Mouse (Mus musculus) kidney, embryonic 14.5 days (tissue): ENCODE data around the gene Cd40. TPM values are rescaled to one million over a fixed set of nuclear protein-coding genes. Genes with fewer than 3 reads are reported as not detected.

Experiments used
- ATAC-seq: fragments of 200-750 bp; cut with Nextera tagmentation; 2 replicates; pipeline ENCODE4 v1.8.0; 2017; ENCODE audit warnings: moderate number of reproducible peaks, mild to moderate bottlenecking, moderate TSS enrichment, moderate library complexity; ENCODE audit not compliant: low FRiP score, low TSS enrichment
- H3K27ac ChIP-seq: fragments of 300-500 bp; sonication (generic); 2 replicates; pipeline ENCODE4 v1.5.1; 2014; ENCODE audit warnings: low read depth, mild to moderate bottlenecking, low read length, moderate library complexity, mixed read lengths
- H3K27me3 ChIP-seq: fragments of 300-500 bp; sonication (generic); 2 replicates; pipeline ENCODE4 v1.6.1; 2014; ENCODE audit warnings: mild to moderate bottlenecking, low read length; ENCODE audit not compliant: control insufficient read depth, insufficient read depth
- H3K36me3 ChIP-seq: fragments of 300-500 bp; sonication (generic); 2 replicates; pipeline ENCODE4 v1.6.1; 2014; ENCODE audit warnings: low read length, mixed read lengths; ENCODE audit not compliant: control insufficient read depth, insufficient read depth
- H3K4me1 ChIP-seq: fragments of 300-500 bp; sonication (generic); 2 replicates; pipeline ENCODE4 v1.6.1; 2014; ENCODE audit warnings: low read length, mixed read lengths; ENCODE audit not compliant: control insufficient read depth, insufficient read depth
- H3K4me2 ChIP-seq: fragments of 300-500 bp; sonication (generic); replicated peaks from 2 replicates; pipeline ENCODE4 v1.6.1; 2014; ENCODE audit warnings: low read depth, mild to moderate bottlenecking, low read length
- H3K4me3 ChIP-seq: fragments of 300-500 bp; sonication (generic); 2 replicates; pipeline ENCODE4 v1.5.1; 2014; ENCODE audit warnings: mild to moderate bottlenecking, low read length
- H3K9ac ChIP-seq: fragments of 300-500 bp; sonication (generic); 2 replicates; pipeline ENCODE4 v1.6.1; 2014; ENCODE audit warnings: low read depth, mild to moderate bottlenecking, low read length, moderate library complexity
- H3K9me3 ChIP-seq: fragments of 300-500 bp; sonication (generic); 2 replicates; pipeline ENCODE4 v1.6.1; 2016; ENCODE audit warnings: low read length; ENCODE audit not compliant: control insufficient read depth
- WGBS: fragments of 180-500 bp; shearing (Covaris S2); extraction: QIAGEN DNeasy Blood & Tissue Kit; methylation state at CpG from one replicate; pipeline ENCODE4 v1.1.7; 2014; 5-methylcytosine and 5-hydroxymethylcytosine counted together
- polyA plus RNA-seq: library from polyadenylated mRNA; unstranded; fragments of >200 nt; fragmentation: Nextera tagmentation; extraction: Ambion mirVana; gene quantifications from 2 replicates; pipeline ENCODE4 v1.2.1, GENCODE M21; 2014

Cd40 gene
- polyA plus RNA-seq, 1 experiment from 2014 or later, result 7.3 TPM

DNA sequence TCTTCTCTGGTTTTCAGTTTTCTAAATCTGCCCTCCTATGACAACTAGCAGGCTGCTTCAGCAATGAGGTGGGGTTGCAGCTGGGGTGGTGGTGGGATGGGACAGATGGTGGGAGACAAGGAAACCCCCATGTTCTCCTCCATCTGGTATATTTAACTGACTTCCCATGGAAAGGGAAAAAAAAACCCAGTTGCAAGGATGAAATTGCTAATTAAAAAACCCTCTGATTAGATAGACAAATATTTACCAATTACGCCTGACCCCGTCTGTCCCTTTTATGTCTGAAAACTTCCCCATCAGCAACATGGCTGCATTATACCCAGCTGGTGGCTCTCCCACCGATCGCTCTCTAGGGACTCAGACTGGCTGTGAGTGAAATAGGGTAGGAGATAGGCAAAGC, 31.2 kb downstream of the Cd40 start:
- no peak overlapping the region for H3K9ac ChIP-seq
- 88% methylated on average over 4 of the region's 4 CpGs for WGBS
- H3K27me3 ChIP-seq, result peaks cover 3% of the 10 kb centered on the region; the same call in 1 of the 2 replicates
- H3K4me3 ChIP-seq, result no peak overlapping the region
- no peak for ATAC-seq
- no peak overlapping the region for H3K4me2 ChIP-seq
- no peak overlapping the region for H3K27ac ChIP-seq
- H3K9me3 ChIP-seq, result no peaks in the 10 kb centered on the region
- no peaks in the 10 kb centered on the region for H3K36me3 ChIP-seq
- H3K4me1 ChIP-seq, result no peaks in the 10 kb centered on the region

DNA sequence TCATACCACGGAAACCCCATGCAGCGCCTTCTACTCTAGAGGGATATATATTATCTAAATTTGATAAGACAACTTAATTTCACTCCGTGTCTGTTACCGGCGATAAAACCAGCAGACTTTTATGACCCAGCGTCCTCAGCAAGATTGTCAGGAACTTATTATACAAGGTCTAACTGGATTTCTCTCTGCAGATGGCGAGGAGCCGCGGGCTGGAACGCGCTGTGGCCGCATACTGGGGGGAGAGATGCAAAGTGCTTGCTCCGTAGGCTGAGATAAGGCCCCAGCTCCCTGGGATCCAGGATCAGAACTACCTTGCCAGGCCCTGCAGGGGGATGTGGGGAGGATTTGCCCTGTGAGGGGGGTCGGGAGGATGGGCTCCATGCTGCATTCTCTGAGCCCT, 34.0 kb downstream of the Cd40 start:
- Histone ChIP-seq H3K27me3 (no peaks in the 10 kb centered on the region), H3K4me2 (no peak overlapping the region), H3K9me3 (no peaks in the 10 kb centered on the region), H3K9ac (no peak overlapping the region), H3K27ac (no peak overlapping the region), H3K4me3 (no peak overlapping the region), H3K4me1 (no peaks in the 10 kb centered on the region), H3K36me3 (no peaks in the 10 kb centered on the region)
- no peak for ATAC-seq
- 45% methylated on average over 14 of the region's 14 CpGs for whole genome bisulfite sequencing

DNA sequence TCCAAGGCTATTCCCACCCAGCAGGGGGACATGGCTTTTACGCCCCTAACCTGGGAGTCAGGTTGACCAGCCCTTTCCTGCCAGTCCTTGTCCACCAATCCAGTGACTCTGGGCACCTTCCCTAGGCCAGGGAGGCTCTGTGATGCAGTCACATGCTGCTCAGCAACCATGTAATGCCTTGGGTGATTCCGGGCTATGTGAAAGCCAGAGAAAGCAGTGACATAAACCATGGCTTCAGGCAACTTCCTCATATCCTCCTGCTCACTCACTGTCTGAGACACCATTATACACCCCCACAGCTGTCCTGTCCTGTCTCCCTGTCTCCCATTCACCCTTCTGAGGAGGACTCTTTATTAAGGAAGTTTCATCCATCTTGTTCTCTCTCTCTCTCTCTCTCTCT, 35.2 kb downstream of the Cd40 start, which contains the start of gene 1700025C18Rik:
Gene 1700025C18Rik (minus strand): TSS at position 101 of the 400 bp plus-strand sequence.
- Histone ChIP-seq H3K27me3 (0 out of 2 replicates have a peak, but pooled peaks cover 3% of the 10 kb centered on the region), H3K4me1 (no peaks in the 10 kb centered on the region), H3K9me3 (no peaks in the 10 kb centered on the region), H3K4me2 (no peak within 1 kb of the TSS), H3K36me3 (no peaks in the 10 kb centered on the region), H3K4me3 (no peak within 1 kb of the TSS), H3K9ac (no peak within 1 kb of the TSS; the same call in 1 of the 2 replicates), H3K27ac (no peak within 1 kb of the TSS)
- 80% methylated on average over 2 of the region's 2 CpGs for WGBS
- no peak for ATAC-seq

DNA sequence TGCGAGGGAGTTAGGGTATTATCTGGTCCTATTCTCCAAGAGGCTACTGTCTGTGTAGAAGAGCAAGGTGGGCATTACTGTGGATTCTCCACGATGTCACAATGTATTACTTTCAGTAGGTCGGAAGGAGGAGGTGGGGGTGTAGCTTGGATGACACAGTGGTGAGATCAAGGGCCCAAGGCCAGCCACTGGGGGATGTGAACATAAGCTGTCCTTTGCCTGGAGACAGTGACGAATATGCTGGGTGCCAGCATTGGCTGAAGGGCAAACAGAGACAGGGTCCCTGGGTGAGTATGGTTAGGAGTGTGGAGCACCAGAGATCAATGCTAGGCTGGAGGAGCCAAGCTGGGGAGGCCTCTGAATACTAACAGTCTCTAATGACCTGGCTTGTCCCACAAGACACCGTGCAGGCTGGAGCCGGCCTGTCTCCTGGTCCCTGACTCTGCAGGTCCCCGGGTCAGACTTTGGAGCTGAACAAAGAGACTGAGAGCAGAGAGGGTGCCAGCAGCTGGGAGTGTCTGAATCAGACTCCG, 36.1 kb downstream of the Cd40 start:
- Histone ChIP-seq H3K4me2 (no peak overlapping the region), H3K36me3 (no peaks in the 10 kb centered on the region), H3K9ac (no peak overlapping the region; the same call in 1 of the 2 replicates), H3K4me3 (no peak overlapping the region), H3K9me3 (no peaks in the 10 kb centered on the region), H3K27ac (no peak overlapping the region), H3K27me3 (peaks cover 5% of the 10 kb centered on the region; the same call in 1 of the 2 replicates), H3K4me1 (no peaks in the 10 kb centered on the region)
- 65% methylated on average over 8 of the region's 8 CpGs for WGBS
- ATAC-seq, result no peak

GRCm38 (mm10) chr2:165092393-165092792, 37.0 kb downstream of the Cd40 start:
- no peaks in the 10 kb centered on the region for H3K36me3 ChIP-seq
- no peaks in the 10 kb centered on the region for H3K4me1 ChIP-seq
- H3K9me3 ChIP-seq, result no peaks in the 10 kb centered on the region
- H3K9ac ChIP-seq, result no peak overlapping the region
- no peak overlapping the region for H3K4me2 ChIP-seq
- H3K27ac ChIP-seq, result no peak overlapping the region
- WGBS, result 63% methylated on average over 7 of the region's 7 CpGs
- H3K27me3 ChIP-seq, result peaks cover 14% of the 10 kb centered on the region
- ATAC-seq, result no peak
- no peak overlapping the region for H3K4me3 ChIP-seq

DNA sequence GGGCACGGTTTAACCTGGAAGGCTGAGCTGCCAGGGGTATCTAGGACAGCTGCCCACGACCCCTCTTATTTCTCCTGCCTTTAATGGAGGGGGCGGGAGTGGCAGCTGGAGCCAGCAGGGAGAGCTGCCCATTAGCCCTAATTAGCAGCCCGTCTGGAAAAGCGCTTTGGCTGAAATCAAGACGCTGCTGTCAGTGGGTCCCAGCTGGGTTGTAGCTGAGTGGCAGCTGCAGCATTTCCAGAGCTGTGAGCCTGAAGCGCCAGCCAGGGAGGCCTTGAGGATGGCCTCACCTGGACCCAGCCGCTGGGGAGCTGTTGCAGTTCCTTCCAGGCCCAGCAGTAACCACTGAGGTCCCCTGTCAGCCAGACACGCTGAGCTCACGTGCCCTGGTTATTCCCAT, 40.9 kb downstream of the Cd40 start:
- no peak for ATAC-seq
- peaks cover 40% of the 10 kb centered on the region for H3K27me3 ChIP-seq
- H3K4me2 ChIP-seq, result no peak overlapping the region
- H3K9me3 ChIP-seq, result no peaks in the 10 kb centered on the region
- no peak overlapping the region for H3K4me3 ChIP-seq
- no peak overlapping the region for H3K9ac ChIP-seq
- H3K36me3 ChIP-seq, result no peaks in the 10 kb centered on the region
- WGBS, result 15% methylated on average over 10 of the region's 10 CpGs
- no peak overlapping the region for H3K27ac ChIP-seq
- H3K4me1 ChIP-seq, result no peaks in the 10 kb centered on the region

- H3K27me3 ChIP-seq, result peaks cover 48% of the 10 kb centered on the region
Measured at GRCm38 (mm10) chr2:165098861-165099260, 43.4 kb downstream of the Cd40 start.

DNA sequence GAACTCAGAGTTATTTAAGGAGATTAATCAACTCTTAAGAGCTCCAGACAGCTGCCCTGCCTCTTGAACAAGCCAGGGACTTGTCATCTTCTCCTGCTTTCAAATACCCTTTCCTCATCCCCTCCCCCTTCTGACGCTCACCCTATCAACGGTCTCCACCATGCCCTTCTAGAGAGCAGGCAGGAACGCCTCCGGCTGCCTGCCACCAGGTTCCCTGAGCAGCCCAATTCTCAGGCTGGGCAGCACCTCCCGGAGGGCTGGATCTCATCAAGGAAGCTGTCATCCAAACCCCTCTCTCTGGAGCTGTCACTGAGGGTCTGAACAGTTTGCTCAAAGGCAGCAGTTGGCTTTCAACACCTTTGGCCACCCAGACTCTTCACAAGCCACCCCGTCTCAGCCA, 45.3 kb downstream of the Cd40 start:
- Histone ChIP-seq H3K4me2 (no peak overlapping the region), H3K27me3 (peaks cover 46% of the 10 kb centered on the region), H3K9me3 (no peaks in the 10 kb centered on the region), H3K27ac (no peak overlapping the region), H3K4me1 (no peaks in the 10 kb centered on the region), H3K9ac (no peak overlapping the region), H3K36me3 (no peaks in the 10 kb centered on the region), H3K4me3 (no peak overlapping the region)
- ATAC-seq, result no peak
- 5% methylated on average over 6 of the region's 6 CpGs for WGBS

More at GRCm38 (mm10) chr2:165098861-165099260, 43.4 kb downstream of the Cd40 start:
- H3K9ac ChIP-seq, result no peak overlapping the region
- no peaks in the 10 kb centered on the region for H3K36me3 ChIP-seq
- no peak overlapping the region for H3K4me2 ChIP-seq
- H3K4me1 ChIP-seq, result no peaks in the 10 kb centered on the region
- no peaks in the 10 kb centered on the region for H3K9me3 ChIP-seq
- WGBS, result 83% methylated on average over 3 of the region's 3 CpGs
- no peak overlapping the region for H3K27ac ChIP-seq
- no peak overlapping the region for H3K4me3 ChIP-seq
- no peak for ATAC-seq

- H3K27ac ChIP-seq, result no peak overlapping the region
- no peak overlapping the region for H3K4me2 ChIP-seq
- no peak overlapping the region for H3K9ac ChIP-seq
- no peaks in the 10 kb centered on the region for H3K9me3 ChIP-seq
- H3K4me3 ChIP-seq, result no peak overlapping the region
- H3K4me1 ChIP-seq, result no peaks in the 10 kb centered on the region
- no peak for ATAC-seq
- 78% methylated on average over 3 of the region's 3 CpGs for WGBS
- H3K36me3 ChIP-seq, result no peaks in the 10 kb centered on the region
- peaks cover 44% of the 10 kb centered on the region for H3K27me3 ChIP-seq
Measured at GRCm38 (mm10) chr2:165102920-165103319, 47.5 kb downstream of the Cd40 start.
